Mouse (Mus musculus) right cerebral cortex, postnatal 4 days (tissue): ENCODE measurements around the gene Lgi4.

Experiments used
- DNase-seq: peaks from one replicate; pipeline ENCODE4 v3.0.0-alpha.2; 2022

The Lgi4 gene

GRCm38 (mm10) chr7:31079670-31080069 lies 20.5 kb downstream of the Lgi4 start:
- no peak for DNase-seq

GRCm38 (mm10) chr7:31080611-31081010 lies 21.5 kb downstream of the Lgi4 start:
- DNase-seq, result no peak

- no peak for DNase-seq
Observed at GRCm38 (mm10) chr7:31081106-31081505, 22.0 kb downstream of the Lgi4 start.

GRCm38 (mm10) chr7:31082106-31082505 lies 23.0 kb downstream of the Lgi4 start:
- DNase-seq, result no peak

GRCm38 (mm10) chr7:31082831-31083588 lies 23.9 kb downstream of the Lgi4 start:
- no peak for DNase-seq

- no peak for DNase-seq
Observed at GRCm38 (mm10) chr7:31084140-31084539, 25.0 kb downstream of the Lgi4 start.

- DNase-seq, result no peak
Observed at GRCm38 (mm10) chr7:31085171-31085570, 26.0 kb downstream of the Lgi4 start.

GRCm38 (mm10) chr7:31086175-31086755 lies 27.1 kb downstream of the Lgi4 start:
- no peak for DNase-seq

GRCm38 (mm10) chr7:31087262-31087661 lies 28.1 kb downstream of the Lgi4 start:
- DNase-seq, result no peak

- DNase-seq, result no peak
Observed at GRCm38 (mm10) chr7:31088206-31088605, 29.1 kb downstream of the Lgi4 start.

- no peak for DNase-seq
Observed at GRCm38 (mm10) chr7:31089721-31090120, 30.6 kb downstream of the Lgi4 start.

GRCm38 (mm10) chr7:31094774-31095501 lies 35.8 kb downstream of the Lgi4 start:
- DNase-seq, result no peak

- no peak for DNase-seq
Observed at GRCm38 (mm10) chr7:31096892-31097564, 37.9 kb downstream of the Lgi4 start.

- DNase-seq, result peak; percentile 94
Observed at GRCm38 (mm10) chr7:31097583-31098248, 38.6 kb downstream of the Lgi4 start.

GRCm38 (mm10) chr7:31098697-31099611 lies 39.8 kb downstream of the Lgi4 start:
- DNase-seq, result no peak

GRCm38 (mm10) chr7:31099612-31099982 lies 40.5 kb downstream of the Lgi4 start:
- no peak for DNase-seq

GRCm38 (mm10) chr7:31100786-31101185 lies 41.6 kb downstream of the Lgi4 start:
- DNase-seq, result no peak

- DNase-seq, result peak; percentile 52
Observed at GRCm38 (mm10) chr7:31105061-31105768, 46.1 kb downstream of the Lgi4 start.

- no peak for DNase-seq
Observed at GRCm38 (mm10) chr7:31106166-31106565, 47.0 kb downstream of the Lgi4 start.

GRCm38 (mm10) chr7:31107781-31108180 lies 48.6 kb downstream of the Lgi4 start:
- no peak for DNase-seq

- DNase-seq, result no peak
Observed at GRCm38 (mm10) chr7:31109091-31109490, 49.9 kb downstream of the Lgi4 start.
